Mouse (Mus musculus): Measurements from ENCODE around the gene Specc1.

DNA sequence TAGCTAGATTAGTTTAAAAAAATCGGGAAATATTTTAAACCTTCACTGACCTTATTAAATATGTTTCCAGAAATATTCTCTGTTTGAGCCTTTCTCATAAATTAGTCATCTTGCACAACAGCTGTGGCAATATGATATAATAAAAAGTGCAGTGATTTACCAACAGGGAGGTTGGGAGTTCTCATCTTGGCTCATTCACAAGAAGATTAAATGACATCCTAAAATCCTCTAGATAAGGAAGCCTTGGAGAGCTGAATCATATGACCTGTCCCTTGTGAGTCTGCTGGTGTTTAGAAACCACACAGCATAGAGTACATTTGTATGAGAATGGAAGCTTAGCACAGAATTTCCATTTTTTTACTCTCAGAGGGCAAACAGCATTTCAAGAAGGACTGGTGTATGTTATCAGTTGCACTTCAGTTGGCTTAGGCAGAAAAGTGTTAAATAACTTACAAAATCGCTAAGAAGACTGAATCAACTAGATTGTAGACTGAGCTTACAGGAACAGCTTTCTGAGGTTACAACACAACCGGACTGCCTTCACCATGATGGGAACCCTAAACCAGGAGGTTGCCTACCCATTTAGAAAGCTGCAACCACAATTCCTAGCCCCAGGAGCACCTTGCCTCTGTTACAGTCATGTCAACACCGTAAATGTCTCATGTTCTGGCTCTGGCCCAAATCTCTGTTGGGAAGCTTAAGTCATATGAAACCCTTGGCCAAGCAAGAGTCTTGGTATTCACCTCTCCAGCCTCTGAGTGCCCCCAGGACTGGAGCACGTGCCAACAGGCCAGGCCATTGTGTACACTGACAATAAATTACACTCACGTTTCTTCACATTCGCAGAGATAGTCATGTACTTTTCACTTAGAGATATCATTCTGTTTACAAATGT lies 188.9 kb downstream of the Specc1 start:
- no peak for TF ChIP-seq CTCF (IDR thresholded peaks at IDR 0.05; ENCODE audit: borderline replicate concordance, insufficient read depth, low read depth, low read length)
- no peak for TF ChIP-seq POLR2A (IDR thresholded peaks at IDR 0.05; ENCODE audit: borderline replicate concordance, insufficient read depth, low read length)
